8 mouse cellular contexts compared by ENCODE assay signal in the genomic region with DNA sequence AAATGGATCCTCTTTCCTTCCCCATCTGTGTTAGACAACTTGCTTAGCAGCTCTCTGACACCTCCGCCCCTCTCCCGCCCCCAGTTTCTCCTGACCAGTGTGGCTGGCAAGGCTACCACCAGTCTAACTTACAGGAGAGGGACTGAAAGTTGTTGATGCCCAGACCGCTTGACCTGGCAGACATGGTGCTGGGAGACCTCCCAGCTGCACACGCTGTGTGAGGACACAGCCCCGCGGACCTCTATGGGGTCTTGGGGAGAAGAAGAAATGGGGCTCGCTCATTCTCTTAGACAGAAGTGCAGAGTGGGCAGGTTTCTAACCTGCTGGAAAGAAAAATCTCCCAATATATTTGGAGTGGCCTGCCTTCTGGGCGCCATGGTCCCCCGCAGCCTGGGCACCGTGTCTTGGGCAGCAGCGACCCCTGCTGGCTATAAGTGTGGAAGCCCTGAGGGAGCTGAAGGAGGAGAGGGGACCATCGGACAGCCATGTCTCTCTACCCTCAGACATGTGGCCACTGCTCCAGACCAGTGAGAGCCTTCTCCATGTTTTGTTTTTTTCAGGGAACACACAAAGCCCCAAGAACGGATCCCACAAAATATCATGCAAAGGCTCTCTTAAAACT. TPM values are rescaled to one million over a fixed set of nuclear protein-coding genes. Genes with fewer than 3 reads are reported as not detected.
A peak's percentile ranks its signal among the peaks of the same experiment; 100 is the strongest.
DNase-seq lines count a peak whose midpoint lies in the region; ATAC-seq lines count a peak whose summit lies in the region.

No protein-coding gene starts in this region.

- WGBS in hindbrain, embryonic 14.5 days, result 28% methylated on average over 13 of the region's 13 CpGs

- peak; percentile 67 for DNase-seq in R1 (ENCODE audit: low read depth, low spot score)
- peak; percentile 94 to 96 for DNase-seq in cerebellum, postnatal 10 days
- peak; percentile 69 for DNase-seq in gastrocnemius, adult 18-20 months (ENCODE audit: low spot score)
- DNase-seq in hindbrain, embryonic 14.5 days (ENCODE audit: low spot score), result peak; percentile 87
- peak; percentile 47 for DNase-seq in left cerebral cortex, adult 11 months (ENCODE audit: low spot score)
- peak; percentile 79 for DNase-seq in right cerebral cortex, postnatal 25 days
- peak; percentile 50 to 68 for DNase-seq in urinary bladder, postnatal 36 days (ENCODE audit: low spot score in 2 of 2)

- H3K27ac ChIP-seq in hindbrain, embryonic 14.5 days, result no peak overlapping the region

- H3K9me3 ChIP-seq in hindbrain, embryonic 14.5 days (ENCODE audit: control insufficient read depth, low read length), result no peaks in the 10 kb centered on the region

- H3K36me3 ChIP-seq in hindbrain, embryonic 14.5 days (replicated peaks; ENCODE audit: control insufficient read depth, insufficient read depth), result no peaks in the 10 kb centered on the region

- no peak overlapping the region for H3K4me3 ChIP-seq in hindbrain, embryonic 14.5 days (replicated peaks; ENCODE audit: low read length)

- H3K9ac ChIP-seq in hindbrain, embryonic 14.5 days, result no peak overlapping the region

- peak; percentile 86 for ATAC-seq in hindbrain, embryonic 14.5 days (ENCODE audit: low FRiP score)
- peak; percentile 97 for ATAC-seq in megakaryocyte progenitor cell, adult 5-6 weeks (replicated peaks; ENCODE audit: poor library complexity)

- peak overlapping the region; percentile 24 for H3K4me2 ChIP-seq in hindbrain, embryonic 14.5 days (replicated peaks)

- H3K4me1 ChIP-seq in hindbrain, embryonic 14.5 days (replicated peaks; ENCODE audit: control insufficient read depth, insufficient read depth, low read length), result 0 out of 2 replicates have a peak, but pooled peaks cover 6% of the 10 kb centered on the region

- H3K27me3 ChIP-seq in hindbrain, embryonic 14.5 days (ENCODE audit: control insufficient read depth, insufficient read depth, low read length), result 0 out of 2 replicates have a peak, but pooled peaks cover 2% of the 10 kb centered on the region

RNA-seq across cellular contexts. Expression of a gene that starts 59.4 kb away (rescaled TPM):
- 10 to 100 TPM; 37.2 to 38.9 TPM for total RNA-seq in gastrocnemius, adult 18-20 months (2021)
- polyA plus RNA-seq in hindbrain, embryonic 14.5 days (2014; fragmentation: Nextera tagmentation; extraction: Ambion mirVana), result 64.7 and 67.0 TPM in 2 replicates
- 60.9 and 69.3 TPM in 2 replicates for total RNA-seq in megakaryocyte progenitor cell, adult 5-6 weeks (2015)
- 109 and 128 TPM in 2 replicates for total RNA-seq in megakaryocyte progenitor cell, adult 5-6 weeks (2017)
